Mouse (Mus musculus): ENCODE measurements around the gene Nrp2. TPM values are rescaled to one million over a fixed set of nuclear protein-coding genes. Genes with fewer than 3 reads are reported as not detected.

Gene Nrp2
- polyA plus RNA-seq, 1 experiment: 97.2 TPM

- Histone ChIP-seq H3K4me3 (ENCODE audit: insufficient read depth, low read length) (no peak overlapping the region), H3K4me1 (ENCODE audit: control insufficient read depth, insufficient read depth, low read length) (peaks cover 61% of the 10 kb centered on the region), H3K27ac (ENCODE audit: insufficient read depth, low read depth, low read length) (peak overlapping the region; percentile 46)
- TF ChIP-seq CTCF (IDR thresholded peaks at IDR 0.05; ENCODE audit: low read depth, low read length) (no peak), POLR2A (IDR thresholded peaks at IDR 0.05; ENCODE audit: borderline replicate concordance, low read depth, low read length) (no peak)
Measured at GRCm38 (mm10) chr1:62774288-62775218, 71.5 kb downstream of the Nrp2 start.

GRCm38 (mm10) chr1:62777320-62778235 is 74.5 kb downstream of the Nrp2 start:
- no peak overlapping the region for H3K27ac ChIP-seq (ENCODE audit: insufficient read depth, low read depth, low read length)

GRCm38 (mm10) chr1:62778910-62779309 is 75.8 kb downstream of the Nrp2 start:
- H3K27ac ChIP-seq (ENCODE audit: insufficient read depth, low read depth, low read length): no peak overlapping the region
- no peak for TF ChIP-seq CTCF (IDR thresholded peaks at IDR 0.05; ENCODE audit: low read depth, low read length)
- TF ChIP-seq POLR2A (IDR thresholded peaks at IDR 0.05; ENCODE audit: borderline replicate concordance, low read depth, low read length): no peak
- no peak overlapping the region for H3K4me3 ChIP-seq (ENCODE audit: insufficient read depth, low read length)
- peaks cover 22% of the 10 kb centered on the region for H3K4me1 ChIP-seq (ENCODE audit: control insufficient read depth, insufficient read depth, low read length)

More at GRCm38 (mm10) chr1:62777320-62778235, 74.5 kb downstream of the Nrp2 start:
- no peak overlapping the region for H3K4me3 ChIP-seq (ENCODE audit: insufficient read depth, low read length)
- no peak for TF ChIP-seq POLR2A (IDR thresholded peaks at IDR 0.05; ENCODE audit: borderline replicate concordance, low read depth, low read length)
- peaks cover 33% of the 10 kb centered on the region for H3K4me1 ChIP-seq (ENCODE audit: control insufficient read depth, insufficient read depth, low read length)

GRCm38 (mm10) chr1:62780068-62780761 is 77.1 kb downstream of the Nrp2 start:
- no peak overlapping the region for H3K4me3 ChIP-seq (ENCODE audit: insufficient read depth, low read length)
- no peak for TF ChIP-seq POLR2A (IDR thresholded peaks at IDR 0.05; ENCODE audit: borderline replicate concordance, low read depth, low read length)
- TF ChIP-seq CTCF (IDR thresholded peaks at IDR 0.05; ENCODE audit: low read depth, low read length): no peak
- H3K27ac ChIP-seq (ENCODE audit: insufficient read depth, low read depth, low read length): no peak overlapping the region
- H3K4me1 ChIP-seq (ENCODE audit: control insufficient read depth, insufficient read depth, low read length): peaks cover 10% of the 10 kb centered on the region

- Histone ChIP-seq H3K4me3 (ENCODE audit: insufficient read depth, low read length) (no peak overlapping the region), H3K4me1 (ENCODE audit: control insufficient read depth, insufficient read depth, low read length) (peaks cover 8% of the 10 kb centered on the region), H3K27ac (ENCODE audit: insufficient read depth, low read depth, low read length) (no peak overlapping the region)
- TF ChIP-seq POLR2A (IDR thresholded peaks at IDR 0.05; ENCODE audit: borderline replicate concordance, low read depth, low read length): no peak
- TF ChIP-seq CTCF (IDR thresholded peaks at IDR 0.05; ENCODE audit: low read depth, low read length): no peak
Measured at GRCm38 (mm10) chr1:62782155-62782554, 79.1 kb downstream of the Nrp2 start.

GRCm38 (mm10) chr1:62782573-62782972 is 79.5 kb downstream of the Nrp2 start:
- no peak overlapping the region for H3K4me3 ChIP-seq (ENCODE audit: insufficient read depth, low read length)
- no peak for TF ChIP-seq CTCF (IDR thresholded peaks at IDR 0.05; ENCODE audit: low read depth, low read length)
- no peak for TF ChIP-seq POLR2A (IDR thresholded peaks at IDR 0.05; ENCODE audit: borderline replicate concordance, low read depth, low read length)
- H3K27ac ChIP-seq (ENCODE audit: insufficient read depth, low read depth, low read length): no peak overlapping the region
- peaks cover 8% of the 10 kb centered on the region for H3K4me1 ChIP-seq (ENCODE audit: control insufficient read depth, insufficient read depth, low read length)

- no peak overlapping the region for H3K27ac ChIP-seq (ENCODE audit: insufficient read depth, low read depth, low read length)
- TF ChIP-seq CTCF (IDR thresholded peaks at IDR 0.05; ENCODE audit: low read depth, low read length) (no peak), POLR2A (IDR thresholded peaks at IDR 0.05; ENCODE audit: borderline replicate concordance, low read depth, low read length) (no peak)
Measured at GRCm38 (mm10) chr1:62783354-62784083, 80.4 kb downstream of the Nrp2 start.

GRCm38 (mm10) chr1:62784084-62784392 is 81.0 kb downstream of the Nrp2 start:
- Histone ChIP-seq H3K27ac (ENCODE audit: insufficient read depth, low read depth, low read length) (no peak overlapping the region), H3K4me3 (ENCODE audit: insufficient read depth, low read length) (no peak overlapping the region), H3K4me1 (ENCODE audit: control insufficient read depth, insufficient read depth, low read length) (0 out of 2 replicates have a peak, but pooled peaks cover 1% of the 10 kb centered on the region)
- no peak for TF ChIP-seq POLR2A (IDR thresholded peaks at IDR 0.05; ENCODE audit: borderline replicate concordance, low read depth, low read length)
- TF ChIP-seq CTCF (IDR thresholded peaks at IDR 0.05; ENCODE audit: low read depth, low read length): no peak

More at GRCm38 (mm10) chr1:62783354-62784083, 80.4 kb downstream of the Nrp2 start:
- Histone ChIP-seq H3K4me3 (ENCODE audit: insufficient read depth, low read length) (no peak overlapping the region), H3K4me1 (ENCODE audit: control insufficient read depth, insufficient read depth, low read length) (peaks cover 6% of the 10 kb centered on the region)

GRCm38 (mm10) chr1:62786255-62786654 is 83.2 kb downstream of the Nrp2 start:
- no peak for TF ChIP-seq CTCF (IDR thresholded peaks at IDR 0.05; ENCODE audit: low read depth, low read length)
- TF ChIP-seq POLR2A (IDR thresholded peaks at IDR 0.05; ENCODE audit: borderline replicate concordance, low read depth, low read length): no peak
- H3K27ac ChIP-seq (ENCODE audit: insufficient read depth, low read depth, low read length): no peak overlapping the region
- H3K4me3 ChIP-seq (ENCODE audit: insufficient read depth, low read length): no peak overlapping the region
- no peaks in the 10 kb centered on the region for H3K4me1 ChIP-seq (ENCODE audit: control insufficient read depth, insufficient read depth, low read length)

Measured in bone marrow macrophage, adult 2 months (primary cell).